Mouse (Mus musculus) stomach, embryonic 16.5 days (tissue): ENCODE measurements around the gene Cradd. TPM values are rescaled to one million over a fixed set of nuclear protein-coding genes. Genes with fewer than 3 reads are reported as not detected.

Experiments
- ATAC-seq: fragments of 200-750 bp; cut with Nextera tagmentation; 2 replicates; pipeline ENCODE4 v1.8.0; 2017; ENCODE audit warnings: moderate number of reproducible peaks, moderate TSS enrichment; ENCODE audit not compliant: insufficient read depth, low FRiP score
- H3K27ac ChIP-seq: fragments of 300-500 bp; sonication (generic); 2 replicates; pipeline ENCODE4 v1.5.1; 2014; ENCODE audit warnings: low read length
- H3K27me3 ChIP-seq: fragments of 300-500 bp; sonication (generic); 2 replicates; pipeline ENCODE4 v1.6.1; 2014; ENCODE audit warnings: low read length, control low read depth, mixed read lengths; ENCODE audit not compliant: control insufficient read depth, insufficient read depth
- H3K36me3 ChIP-seq: fragments of 300-500 bp; sonication (generic); 2 replicates; pipeline ENCODE4 v1.6.1; 2014; ENCODE audit warnings: low read length; ENCODE audit not compliant: control insufficient read depth, insufficient read depth
- H3K4me1 ChIP-seq: fragments of 300-500 bp; sonication (generic); 2 replicates; pipeline ENCODE4 v1.6.1; 2014; ENCODE audit warnings: low read length, control low read depth, mixed read lengths; ENCODE audit not compliant: control insufficient read depth, insufficient read depth
- H3K4me2 ChIP-seq: fragments of 300-500 bp; sonication (generic); 2 replicates; pipeline ENCODE4 v1.6.1; 2014; ENCODE audit warnings: low read depth, low read length, mixed read lengths
- H3K4me3 ChIP-seq: fragments of 300-500 bp; sonication (generic); replicated peaks from 2 replicates; pipeline ENCODE4 v1.5.1; 2014; ENCODE audit warnings: mild to moderate bottlenecking, low read length
- H3K9ac ChIP-seq: fragments of 300-500 bp; sonication (generic); 2 replicates; pipeline ENCODE4 v1.6.1; 2014; ENCODE audit warnings: low read length
- H3K9me3 ChIP-seq: fragments of 300-500 bp; sonication (generic); replicated peaks from 2 replicates; pipeline ENCODE4 v1.6.1; 2016; ENCODE audit warnings: low read length, control low read depth; ENCODE audit not compliant: control insufficient read depth
- WGBS: fragments of 180-500 bp; shearing (Covaris S2); extraction: QIAGEN DNeasy Blood & Tissue Kit; methylation state at CpG from one replicate; pipeline ENCODE4 v1.1.7; 2014; 5-methylcytosine and 5-hydroxymethylcytosine counted together
- polyA plus RNA-seq: library from polyadenylated mRNA; unstranded; fragments of >200 nt; fragmentation: Nextera tagmentation; extraction: Ambion mirVana; gene quantifications from 2 replicates; pipeline ENCODE4 v1.2.1, GENCODE M21; 2015

Cradd gene
- polyA plus RNA-seq, 1 experiment from 2014 or later = 9.8 TPM

- Histone ChIP-seq H3K36me3 (no peaks in the 10 kb centered on the region), H3K27me3 (no peaks in the 10 kb centered on the region), H3K4me1 (no peaks in the 10 kb centered on the region), H3K4me2 (no peak overlapping the region; the same call in 1 of the 2 replicates), H3K9ac (no peak overlapping the region), H3K27ac (no peak overlapping the region; the same call in 1 of the 2 replicates), H3K9me3 (no peaks in the 10 kb centered on the region), H3K4me3 (no peak overlapping the region)
- 40% methylated on average over 18 of the region's 18 CpGs for WGBS
- no peak; the same call in 1 of the 2 replicates for ATAC-seq
Measured at GRCm38 (mm10) chr10:95217956-95218682, 105.8 kb downstream of the Cradd start.

GRCm38 (mm10) chr10:95215324-95215723 lies 108.6 kb downstream of the Cradd start:
- no peaks in the 10 kb centered on the region for H3K9me3 ChIP-seq
- no peaks in the 10 kb centered on the region for H3K27me3 ChIP-seq
- no peak for ATAC-seq
- no peak overlapping the region for H3K4me2 ChIP-seq
- no peak overlapping the region for H3K4me3 ChIP-seq
- 90% methylated on average over 15 of the region's 15 CpGs for WGBS
- H3K4me1 ChIP-seq = no peaks in the 10 kb centered on the region
- no peaks in the 10 kb centered on the region for H3K36me3 ChIP-seq
- H3K9ac ChIP-seq = no peak overlapping the region
- no peak overlapping the region for H3K27ac ChIP-seq

- H3K9ac ChIP-seq = no peak overlapping the region
- no peak overlapping the region for H3K27ac ChIP-seq
- H3K36me3 ChIP-seq = no peaks in the 10 kb centered on the region
- 68% methylated on average over 9 of the region's 9 CpGs for WGBS
- H3K27me3 ChIP-seq = no peaks in the 10 kb centered on the region
- no peak for ATAC-seq
- H3K4me3 ChIP-seq = no peak overlapping the region
- H3K4me1 ChIP-seq = no peaks in the 10 kb centered on the region
- H3K4me2 ChIP-seq = no peak overlapping the region
- no peaks in the 10 kb centered on the region for H3K9me3 ChIP-seq
Measured at GRCm38 (mm10) chr10:95213820-95214219, 110.1 kb downstream of the Cradd start.

GRCm38 (mm10) chr10:95213311-95213710 lies 110.6 kb downstream of the Cradd start:
- WGBS = 80% methylated on average over 8 of the region's 8 CpGs
- H3K9me3 ChIP-seq = no peaks in the 10 kb centered on the region
- H3K9ac ChIP-seq = no peak overlapping the region
- no peaks in the 10 kb centered on the region for H3K36me3 ChIP-seq
- H3K4me1 ChIP-seq = no peaks in the 10 kb centered on the region
- H3K4me3 ChIP-seq = no peak overlapping the region
- no peaks in the 10 kb centered on the region for H3K27me3 ChIP-seq
- no peak for ATAC-seq
- H3K4me2 ChIP-seq = no peak overlapping the region
- H3K27ac ChIP-seq = no peak overlapping the region

GRCm38 (mm10) chr10:95211660-95212059 lies 112.3 kb downstream of the Cradd start:
- no peaks in the 10 kb centered on the region for H3K9me3 ChIP-seq
- no peak overlapping the region for H3K4me3 ChIP-seq
- H3K27ac ChIP-seq = no peak overlapping the region
- H3K9ac ChIP-seq = no peak overlapping the region
- WGBS = 91% methylated on average over 8 of the region's 8 CpGs
- ATAC-seq = no peak
- H3K4me1 ChIP-seq = no peaks in the 10 kb centered on the region
- H3K27me3 ChIP-seq = no peaks in the 10 kb centered on the region
- no peaks in the 10 kb centered on the region for H3K36me3 ChIP-seq
- H3K4me2 ChIP-seq = no peak overlapping the region

- Histone ChIP-seq H3K9ac (no peak overlapping the region), H3K9me3 (no peaks in the 10 kb centered on the region), H3K4me1 (no peaks in the 10 kb centered on the region), H3K4me3 (no peak overlapping the region), H3K4me2 (no peak overlapping the region), H3K27ac (no peak overlapping the region), H3K36me3 (no peaks in the 10 kb centered on the region), H3K27me3 (no peaks in the 10 kb centered on the region)
- ATAC-seq = no peak
- 74% methylated on average over 7 of the region's 7 CpGs for WGBS
Measured at GRCm38 (mm10) chr10:95210664-95211372, 113.1 kb downstream of the Cradd start.

- no peaks in the 10 kb centered on the region for H3K36me3 ChIP-seq
- no peak overlapping the region for H3K9ac ChIP-seq
- H3K9me3 ChIP-seq = no peaks in the 10 kb centered on the region
- no peak overlapping the region for H3K4me3 ChIP-seq
- ATAC-seq = no peak
- H3K27me3 ChIP-seq = no peaks in the 10 kb centered on the region
- WGBS = 74% methylated on average over 4 of the region's 4 CpGs
- no peaks in the 10 kb centered on the region for H3K4me1 ChIP-seq
- no peak overlapping the region for H3K4me2 ChIP-seq
- no peak overlapping the region for H3K27ac ChIP-seq
Measured at GRCm38 (mm10) chr10:95210167-95210566, 113.8 kb downstream of the Cradd start.

GRCm38 (mm10) chr10:95207423-95207822 lies 116.5 kb downstream of the Cradd start:
- Histone ChIP-seq H3K4me3 (no peak overlapping the region), H3K27ac (no peak overlapping the region), H3K4me1 (no peaks in the 10 kb centered on the region), H3K9ac (no peak overlapping the region), H3K9me3 (no peaks in the 10 kb centered on the region), H3K36me3 (no peaks in the 10 kb centered on the region), H3K4me2 (no peak overlapping the region), H3K27me3 (no peaks in the 10 kb centered on the region)
- no peak for ATAC-seq
- 88% methylated on average over 8 of the region's 8 CpGs for WGBS

- Histone ChIP-seq H3K27ac (no peak overlapping the region), H3K4me1 (0 out of 2 replicates have a peak, but pooled peaks cover 3% of the 10 kb centered on the region), H3K4me2 (no peak overlapping the region), H3K36me3 (no peaks in the 10 kb centered on the region), H3K27me3 (no peaks in the 10 kb centered on the region), H3K9me3 (no peaks in the 10 kb centered on the region), H3K9ac (no peak overlapping the region), H3K4me3 (no peak overlapping the region)
- no peak for ATAC-seq
- WGBS = 87% methylated on average over 8 of the region's 8 CpGs
Measured at GRCm38 (mm10) chr10:95201514-95201913, 122.4 kb downstream of the Cradd start.
